Mouse (Mus musculus) gastrocnemius, adult 18-20 months (tissue): ENCODE results near the gene Nfia. TPM values are rescaled to one million over a fixed set of nuclear protein-coding genes. Genes with fewer than 3 reads are reported as not detected.
A peak's percentile ranks its signal among the peaks of the same experiment; 100 is the strongest.

Experiments used
- DNase-seq: peaks from one replicate; pipeline ENCODE4 v3.0.0; 2021; ENCODE audit warnings: low spot score
- total RNA-seq, 2 experiments: library from RNA; stranded (reverse); gene quantifications; 2 replicates each; pipeline ENCODE4 v1.2.3; 2021

Gene Nfia
- total RNA-seq, 2 experiments from 2014 or later = 56.3 to 56.9 TPM

DNA sequence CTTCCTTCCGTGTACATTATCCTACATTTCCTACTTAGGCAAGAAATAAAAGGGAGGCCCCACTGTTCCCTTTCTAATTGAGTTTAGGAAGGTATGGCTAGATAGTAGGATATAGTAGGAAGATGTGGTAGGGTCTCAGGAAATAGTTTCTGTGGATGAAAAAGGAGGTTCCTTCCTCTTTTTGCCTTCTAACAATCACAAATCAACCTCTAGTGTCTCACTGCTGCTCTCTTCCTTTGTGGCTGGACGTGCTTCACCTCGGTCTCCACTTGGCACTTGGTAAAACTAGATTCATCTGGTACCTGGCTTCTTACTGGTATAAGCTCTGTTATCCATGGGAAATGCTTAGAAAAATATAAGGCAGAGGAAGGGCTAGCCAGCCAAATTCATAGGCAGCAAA lies 65.2 kb downstream of the Nfia start:
- no peak for DNase-seq

DNA sequence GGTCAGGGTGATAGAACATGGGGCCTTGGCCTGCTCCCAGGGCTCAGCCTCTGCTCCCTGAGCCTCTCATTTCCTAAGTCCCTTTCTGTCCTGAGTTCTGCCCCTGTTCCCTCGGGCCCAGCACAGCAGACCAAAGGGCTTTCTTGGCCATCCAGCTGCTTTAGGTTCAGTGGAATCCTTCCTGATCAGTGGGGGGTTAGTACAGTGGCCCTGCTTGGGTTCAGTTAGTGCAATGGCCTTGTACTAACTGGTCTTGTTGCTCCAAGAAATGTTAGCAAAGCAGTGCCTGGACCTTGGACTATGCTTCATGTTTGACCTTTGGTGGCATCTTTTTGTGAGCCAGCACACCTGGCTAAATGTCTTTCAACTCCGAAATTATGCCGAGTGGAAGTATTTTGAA lies 66.1 kb downstream of the Nfia start:
- no peak for DNase-seq

DNA sequence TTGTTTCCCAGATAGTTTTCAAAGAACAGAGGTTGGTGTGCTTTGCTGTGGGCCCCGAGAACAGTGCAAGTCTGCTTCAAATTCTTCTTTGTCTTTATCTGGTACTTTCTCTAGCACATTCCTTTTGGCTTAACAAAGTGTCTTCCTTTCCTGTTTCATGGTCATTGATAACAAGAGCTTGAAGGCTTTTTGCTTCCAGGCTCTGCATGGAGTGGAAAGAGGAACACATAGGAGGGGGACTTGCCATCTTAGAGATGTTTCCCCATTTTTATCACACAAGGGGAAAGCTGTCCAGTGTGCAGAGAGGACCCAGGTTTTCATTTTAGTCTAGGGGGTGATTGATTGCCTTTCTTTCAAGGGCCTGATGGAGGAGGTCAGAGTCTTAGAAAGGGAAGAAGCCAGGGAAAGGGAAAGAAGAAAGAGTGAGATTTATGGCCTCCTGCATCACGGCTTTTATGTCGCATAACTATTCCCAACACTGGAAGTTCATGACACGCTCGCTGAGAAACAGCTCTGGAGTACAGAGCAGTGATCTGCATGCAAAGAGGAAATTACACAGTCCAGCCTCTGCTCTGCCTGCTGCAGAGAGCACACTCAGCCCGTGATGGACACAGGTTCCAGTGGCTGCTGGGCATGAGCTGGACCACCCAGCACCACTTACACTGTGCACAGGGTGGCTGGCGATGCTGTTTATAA lies 67.0 kb downstream of the Nfia start:
- no peak for DNase-seq

DNA sequence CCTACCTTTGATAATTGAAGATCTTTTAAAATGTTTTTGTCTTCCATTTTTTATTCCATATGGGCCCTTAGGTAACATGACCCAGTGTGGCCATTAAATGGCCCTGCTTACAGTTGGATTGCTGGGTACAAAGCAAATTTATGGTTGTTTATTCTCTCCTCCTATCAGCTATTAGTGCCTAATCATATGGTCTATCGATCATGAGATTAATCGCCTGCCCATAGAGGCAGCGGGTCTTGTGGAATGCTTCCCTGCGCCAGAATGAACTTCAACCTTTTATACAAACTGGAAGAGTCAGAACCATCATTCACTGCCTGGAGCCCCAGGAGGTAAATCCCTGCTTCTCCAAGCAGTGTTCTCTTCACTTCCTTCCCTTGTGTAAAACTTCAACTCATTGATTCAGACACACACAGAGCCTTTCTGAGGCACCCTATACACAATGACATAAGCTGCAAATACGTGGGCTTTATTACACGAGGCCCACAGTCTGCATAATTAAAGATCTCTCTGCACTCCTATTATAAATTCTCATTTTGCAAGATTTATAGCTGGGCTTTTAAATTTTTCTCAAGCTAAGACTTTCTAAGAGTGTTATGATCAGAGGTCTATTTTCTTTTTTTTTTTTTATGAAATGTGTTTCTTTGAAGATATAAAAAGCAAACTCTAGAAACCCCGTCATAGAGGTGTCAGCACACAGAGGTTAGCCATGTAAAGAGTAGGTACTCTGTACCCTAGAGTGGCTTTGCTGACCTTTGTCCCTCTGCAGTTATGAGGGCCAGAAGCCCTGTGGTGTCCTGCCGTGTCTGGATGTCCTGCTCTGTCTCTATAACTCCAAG lies 67.9 kb downstream of the Nfia start:
- DNase-seq = no peak

DNA sequence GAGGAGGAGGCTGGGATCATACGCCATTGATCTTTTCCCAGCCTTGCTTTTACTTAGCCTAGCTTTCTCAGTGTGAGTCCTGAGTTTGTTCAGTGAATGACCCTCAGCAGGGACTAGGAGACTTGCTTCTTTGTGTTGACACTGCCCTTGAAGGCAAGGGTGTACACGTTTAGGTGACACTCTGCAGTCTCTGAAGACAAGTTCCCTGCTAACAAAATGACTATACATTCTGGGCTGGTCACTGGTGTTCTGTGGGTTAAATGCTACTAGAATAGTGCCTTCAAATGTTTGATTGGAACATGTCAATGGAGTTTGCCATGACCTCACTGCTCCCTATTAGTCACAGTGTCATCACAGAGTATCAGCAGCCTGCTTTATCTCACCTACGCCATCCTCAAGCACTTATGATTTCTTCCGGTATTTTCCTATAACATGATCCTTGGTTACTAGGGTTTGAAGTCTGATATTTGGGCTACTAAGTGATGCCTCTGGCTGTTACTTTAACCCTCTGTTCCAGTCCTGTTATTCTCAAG lies 68.6 kb downstream of the Nfia start:
- no peak for DNase-seq

DNA sequence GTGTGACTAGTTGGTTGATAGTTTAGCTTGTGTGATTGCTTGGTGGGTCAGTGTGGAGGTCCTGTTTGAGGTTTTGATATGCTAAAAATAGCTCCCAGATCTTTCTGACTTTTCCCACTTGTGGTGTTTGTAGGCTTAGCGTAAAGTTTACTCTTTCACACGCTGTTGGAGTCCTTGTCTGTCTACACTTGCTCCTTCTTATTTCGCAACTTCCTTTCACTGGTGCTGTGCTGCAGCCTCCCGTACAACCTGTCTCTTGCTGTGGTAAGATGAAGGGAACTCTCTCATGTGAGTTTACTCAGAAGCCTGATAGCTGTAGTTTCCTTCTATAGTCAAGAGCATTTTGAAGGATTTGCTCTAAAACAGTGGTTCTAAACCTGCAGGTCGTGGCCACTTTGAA lies 69.2 kb downstream of the Nfia start:
- DNase-seq = no peak

DNA sequence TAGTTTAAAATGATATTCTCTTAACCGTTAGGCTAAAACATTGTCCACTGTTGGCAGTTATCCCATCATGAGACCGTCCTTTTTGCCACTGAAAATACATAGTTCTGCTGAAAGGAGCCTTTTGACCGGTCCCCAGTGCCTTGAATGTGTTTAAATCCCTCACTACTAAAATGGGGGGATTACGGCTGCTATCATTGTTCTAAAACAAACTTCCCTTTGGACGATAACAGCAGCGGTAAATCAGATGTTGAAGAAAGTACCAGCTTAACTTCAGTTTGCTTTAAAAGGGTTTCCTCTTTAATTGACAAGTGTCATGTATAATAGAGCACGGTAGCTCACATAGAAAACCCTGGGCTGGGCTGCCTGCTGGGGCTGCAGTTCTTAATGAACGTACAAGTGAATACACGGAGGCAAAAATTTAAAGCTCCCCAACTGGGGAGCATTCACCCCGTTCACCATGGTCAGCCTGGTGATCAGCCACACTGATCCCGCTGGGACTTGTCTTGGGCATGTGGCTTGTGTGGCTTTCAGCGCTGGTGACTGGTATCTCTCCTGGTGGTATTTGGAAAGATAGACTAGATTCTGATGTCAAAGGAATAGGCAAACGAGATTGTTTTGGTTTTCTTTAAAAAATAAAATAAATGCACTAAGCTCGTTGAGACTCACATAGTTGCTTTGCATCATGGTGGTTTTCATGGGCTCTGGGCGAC lies 71.6 kb downstream of the Nfia start:
- no peak for DNase-seq

DNA sequence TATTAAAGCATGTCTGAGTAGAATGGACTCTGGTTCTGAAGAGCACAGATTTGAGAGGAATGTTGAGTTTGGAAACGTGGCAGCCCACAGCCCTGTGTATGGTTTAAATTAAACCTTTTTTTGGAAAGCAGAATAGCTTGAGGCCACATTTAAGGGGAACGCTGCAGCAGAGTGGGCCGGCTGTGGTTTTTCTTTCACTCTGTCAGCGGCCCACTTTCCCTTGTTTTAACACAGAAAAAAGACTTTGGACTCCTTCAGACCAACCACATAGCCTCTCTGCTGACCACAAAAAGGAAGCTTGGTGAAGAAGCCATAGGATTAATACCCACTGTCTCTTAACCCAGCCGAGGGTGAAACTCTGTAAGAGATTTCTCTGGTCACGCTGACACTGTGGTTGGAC lies 72.4 kb downstream of the Nfia start:
- no peak for DNase-seq

DNA sequence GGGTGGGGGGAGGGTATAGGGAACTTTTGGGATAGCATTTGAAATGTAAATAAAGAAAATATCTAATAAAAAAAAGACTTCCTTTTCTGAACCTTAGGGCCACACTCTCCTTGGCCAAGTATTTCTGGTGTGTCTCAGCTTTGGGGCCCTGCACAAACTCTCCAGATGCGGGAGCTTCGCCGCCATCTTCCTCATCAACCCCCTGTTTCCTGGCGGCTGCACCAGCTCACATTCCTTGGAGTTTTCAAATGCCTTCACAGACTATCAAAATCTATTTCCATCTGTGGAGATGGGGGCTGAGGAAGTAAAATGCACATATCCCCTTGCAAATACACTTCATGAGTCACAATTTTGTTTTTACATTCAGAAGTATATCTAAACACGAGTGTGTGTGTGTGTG lies 75.1 kb downstream of the Nfia start:
- DNase-seq = no peak

DNA sequence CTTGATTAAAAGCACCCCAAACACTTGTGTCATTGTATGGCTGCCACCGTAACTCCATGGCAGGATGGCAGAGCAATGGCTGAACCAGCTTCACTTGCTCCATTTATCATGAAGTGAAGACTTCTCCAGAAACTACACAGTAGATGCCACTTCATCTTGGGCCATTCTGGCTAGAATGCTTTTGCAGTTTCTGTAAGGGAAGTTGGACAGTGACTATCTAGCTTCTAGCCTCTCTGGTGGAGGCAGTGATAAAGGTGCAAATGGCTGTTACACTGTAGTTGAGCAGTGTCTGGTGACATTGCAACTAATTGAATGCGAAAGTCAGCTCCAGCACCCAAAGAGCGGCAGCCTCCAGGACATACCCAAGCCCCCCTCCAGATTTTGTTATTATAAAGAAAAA lies 78.5 kb downstream of the Nfia start:
- DNase-seq = no peak

DNA sequence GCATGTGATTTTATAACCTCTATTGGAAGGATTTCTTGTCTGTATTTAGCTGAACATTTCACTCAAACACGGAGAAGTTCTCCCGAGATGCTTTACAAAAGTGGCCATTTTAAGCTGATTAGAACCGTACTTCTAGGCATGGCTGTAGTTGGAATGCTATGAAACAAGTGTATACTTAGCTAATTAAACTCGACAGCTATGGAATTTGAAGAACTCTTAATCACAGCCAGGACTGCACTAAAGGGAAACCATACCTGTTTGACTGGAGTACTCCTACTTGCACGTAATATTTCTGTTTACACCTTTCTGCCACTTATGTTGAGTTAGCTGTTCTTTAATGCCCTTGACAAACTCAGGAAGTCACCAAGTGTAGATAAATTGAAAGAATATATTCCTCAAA lies 79.2 kb downstream of the Nfia start:
- DNase-seq = no peak

DNA sequence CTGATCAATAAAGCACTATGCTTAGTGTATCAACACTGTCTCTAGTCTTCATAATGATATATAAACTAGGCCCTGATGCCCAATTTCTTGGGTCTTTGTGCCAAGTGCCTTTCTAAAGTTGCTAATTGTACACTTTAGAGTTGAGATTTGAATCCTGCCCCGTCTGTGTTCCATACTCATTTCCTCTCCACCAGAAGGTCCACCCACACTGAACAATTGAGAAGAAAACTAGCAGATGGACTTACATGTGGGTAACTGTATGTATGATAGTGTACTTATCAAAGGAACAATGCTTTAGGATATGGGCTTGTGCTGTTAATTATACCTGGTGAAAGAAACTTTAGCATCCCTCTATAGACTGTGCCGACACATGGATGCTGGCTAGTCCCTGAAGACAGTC lies 80.1 kb downstream of the Nfia start:
- DNase-seq = no peak

DNA sequence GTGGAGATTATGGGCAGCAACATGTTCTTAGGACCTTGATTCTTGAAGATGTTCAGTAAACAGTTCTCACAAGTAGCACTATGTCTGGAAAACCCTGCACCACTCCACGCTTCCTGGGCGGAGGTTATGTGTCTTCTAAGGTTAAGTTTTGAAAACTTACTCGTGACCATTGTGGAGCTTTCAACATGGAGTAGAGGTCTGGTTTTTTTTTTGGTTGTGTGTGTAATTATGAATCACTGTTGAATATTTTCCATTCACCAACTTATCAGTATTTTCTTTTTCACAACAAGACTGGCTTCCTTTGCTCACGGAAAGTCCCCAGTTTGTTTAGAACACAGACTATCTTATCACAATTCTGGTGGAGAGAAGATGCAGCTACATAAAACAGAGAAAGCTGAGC lies 82.2 kb downstream of the Nfia start:
- DNase-seq = no peak

DNA sequence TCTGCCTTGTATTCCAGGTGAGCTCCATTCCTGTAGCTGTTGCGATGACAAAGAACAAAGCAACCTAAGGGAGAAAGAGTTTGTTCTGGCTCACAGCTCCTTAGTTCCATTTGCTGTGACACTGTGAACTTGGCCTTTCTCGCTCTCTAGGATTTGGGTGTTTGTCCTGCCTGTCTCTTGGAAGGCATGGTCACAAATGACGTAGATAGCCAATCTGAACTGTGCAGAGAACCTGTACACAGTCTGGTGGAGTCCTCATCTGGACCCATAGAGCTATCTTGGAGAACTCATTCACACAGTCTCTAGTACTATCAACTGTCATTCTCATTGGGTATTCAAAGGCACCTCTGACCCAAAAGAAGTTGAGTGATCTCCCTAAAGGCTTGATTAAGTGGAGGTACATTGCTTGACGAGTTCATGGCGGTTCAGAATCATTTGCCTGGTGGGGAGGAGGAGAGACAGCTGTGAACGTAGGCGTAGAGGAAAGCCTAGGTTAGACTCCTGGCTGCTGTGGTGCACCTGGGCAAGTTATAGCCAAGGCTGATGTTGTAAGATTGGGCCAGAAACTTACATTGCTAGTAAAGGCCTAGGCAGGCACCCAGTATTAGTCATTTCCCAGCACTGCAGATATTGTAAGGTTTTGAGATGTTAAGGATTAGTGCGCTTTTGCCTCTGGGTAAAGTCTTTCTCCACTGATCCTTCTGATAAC lies 83.3 kb downstream of the Nfia start:
- DNase-seq = no peak

DNA sequence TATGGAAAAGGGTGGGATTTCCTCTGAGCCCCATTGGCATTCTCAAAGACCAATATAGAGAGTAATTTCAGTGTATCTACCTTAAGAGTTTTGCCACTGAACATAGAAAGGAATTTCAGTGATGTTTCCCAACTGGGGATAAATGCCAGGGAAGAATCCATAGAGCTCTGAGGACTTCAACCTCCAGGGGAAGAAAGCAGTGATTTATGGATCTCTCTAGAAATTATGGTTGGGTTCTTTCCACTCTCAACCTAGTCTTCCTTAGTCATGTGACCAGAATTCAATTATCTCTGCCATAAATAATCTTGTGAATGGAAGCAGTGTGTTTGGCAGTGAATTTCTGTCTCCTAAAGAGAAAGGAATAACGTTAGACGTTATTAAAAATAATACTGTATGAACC lies 85.0 kb downstream of the Nfia start:
- DNase-seq = no peak

DNA sequence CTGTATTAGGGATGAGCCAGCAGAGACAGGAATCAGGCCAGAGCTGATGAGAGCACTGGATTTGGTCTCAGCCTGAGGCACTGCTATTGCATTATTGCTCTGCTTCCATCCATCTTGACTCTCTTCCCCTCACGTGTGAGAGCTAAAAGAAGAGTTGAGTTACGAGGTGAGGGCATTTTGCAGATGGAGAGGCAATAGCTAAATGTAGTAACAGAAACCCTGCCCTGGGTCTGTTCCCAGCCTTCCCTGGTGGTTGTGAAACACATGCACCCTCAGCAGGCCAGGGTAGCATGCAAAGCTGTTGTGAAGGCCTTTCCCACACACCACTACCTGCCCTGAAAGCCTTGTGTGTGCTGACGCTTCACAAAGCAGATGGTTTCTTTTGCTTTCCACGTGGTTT lies 86.9 kb downstream of the Nfia start:
- peak; percentile 81 for DNase-seq

DNA sequence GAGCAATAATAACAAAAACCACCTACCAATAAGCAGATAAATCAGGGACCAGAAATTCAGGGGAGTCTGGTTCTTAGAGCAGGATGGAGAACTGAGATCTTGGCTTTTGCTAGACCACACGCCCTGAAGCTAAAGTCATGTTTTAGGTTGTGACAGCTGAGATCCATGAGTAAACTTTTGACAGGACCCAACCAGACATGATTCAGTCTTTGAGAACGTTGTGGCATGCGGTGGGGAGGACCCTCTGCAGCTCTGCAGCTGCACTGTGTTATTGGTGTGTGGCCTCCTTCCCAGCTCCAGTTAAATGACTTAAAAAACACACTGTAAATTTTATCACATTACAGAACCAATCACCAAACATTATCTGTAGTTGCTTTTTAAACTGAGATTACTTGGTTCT lies 87.8 kb downstream of the Nfia start:
- DNase-seq = no peak

DNA sequence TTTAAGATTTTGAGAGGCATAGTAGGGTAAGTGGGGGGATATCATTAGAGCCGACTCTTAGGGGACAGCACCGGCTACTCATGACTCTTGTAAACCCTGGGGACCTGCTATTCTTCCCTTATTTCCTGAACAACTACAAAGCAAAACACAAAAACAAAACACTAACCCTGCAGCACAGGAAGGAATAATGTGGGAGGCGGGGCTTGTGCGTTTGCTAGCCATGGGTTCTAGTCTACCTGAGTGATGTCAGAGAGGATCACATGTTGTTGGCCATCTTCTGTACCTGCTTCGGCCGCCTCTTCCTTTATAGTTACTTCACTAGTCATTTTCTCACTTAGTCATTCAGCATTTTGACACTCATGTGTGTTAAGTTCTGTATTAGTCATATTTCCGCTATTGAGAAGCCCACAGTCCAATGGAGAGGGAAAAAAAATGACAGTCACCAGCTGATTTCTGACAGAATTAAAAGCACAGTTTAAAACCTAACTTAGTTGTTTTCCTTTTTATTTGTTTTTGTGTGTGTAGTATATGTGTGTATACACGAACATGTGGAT lies 88.3 kb downstream of the Nfia start:
- DNase-seq = no peak

DNA sequence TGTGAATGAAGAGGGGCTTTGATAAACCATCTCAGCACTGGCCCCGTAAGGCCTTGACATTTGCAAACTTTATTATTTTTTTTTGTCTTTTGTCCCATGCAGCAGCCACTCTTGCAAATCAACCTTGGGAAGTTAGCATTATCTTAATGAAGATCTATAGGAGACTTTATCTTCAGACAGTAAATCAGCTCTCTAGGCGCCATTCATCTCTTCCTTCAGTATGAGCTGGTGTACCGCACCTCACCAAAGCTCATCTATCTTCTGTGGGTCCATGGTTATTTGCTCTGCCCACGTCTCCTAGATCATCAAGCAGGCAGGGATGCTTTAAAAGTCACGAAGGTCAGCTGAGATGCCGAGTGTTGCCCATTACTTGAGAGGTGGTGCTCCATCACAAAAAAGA lies 89.8 kb downstream of the Nfia start:
- no peak for DNase-seq

DNA sequence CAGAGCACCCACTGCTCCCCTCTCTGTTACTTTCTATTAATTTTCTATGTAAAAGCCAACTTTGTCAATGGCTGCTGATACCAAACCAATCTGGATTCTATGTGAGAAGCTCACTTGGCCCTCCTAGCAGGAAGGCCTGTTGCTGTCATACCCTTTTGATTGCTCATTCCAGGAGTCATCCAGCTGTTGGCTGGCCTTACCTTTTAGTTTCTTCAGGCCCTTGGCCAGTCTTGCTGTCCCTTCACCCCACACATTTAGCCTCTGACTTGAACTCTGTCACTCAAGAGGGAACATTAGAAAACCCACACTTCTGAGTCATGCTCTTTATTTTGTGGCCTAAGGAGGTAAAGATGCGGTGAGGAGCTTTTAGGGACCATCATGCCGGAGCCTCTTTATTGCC lies 91.7 kb downstream of the Nfia start:
- DNase-seq = no peak

DNA sequence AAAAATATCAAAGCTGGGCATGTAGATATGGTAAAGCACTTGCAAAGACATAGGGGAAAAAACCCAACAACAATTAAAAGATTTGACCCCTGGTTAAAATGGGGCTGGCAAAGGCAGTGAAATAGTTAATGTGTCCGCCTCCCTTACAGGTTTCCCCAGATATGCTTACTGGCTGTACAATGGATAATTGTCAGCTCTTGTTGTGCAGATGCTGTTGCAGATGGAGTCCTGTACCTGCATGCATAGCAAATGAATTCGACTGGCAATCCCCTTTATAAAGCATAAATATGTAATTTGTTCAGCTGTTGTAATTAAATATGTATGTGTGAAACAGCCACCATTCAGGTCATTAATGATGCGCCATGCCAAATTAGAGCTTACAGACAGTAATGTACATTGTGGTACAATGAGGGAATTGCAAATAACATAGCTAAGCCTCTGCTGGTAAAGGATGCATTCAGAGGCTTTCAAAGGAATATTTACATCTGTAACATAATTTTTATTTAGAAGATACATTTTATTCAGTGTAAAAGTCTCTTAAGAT lies 92.9 kb downstream of the Nfia start:
- DNase-seq = no peak
